Mouse (Mus musculus) fibroblast of lung, adult 2 months (primary cell): ENCODE measurements around the gene Gm10322.

Experiments
- DNase-seq: peaks from one replicate; pipeline ENCODE4 v3.0.0-alpha.2; 2011; ENCODE audit warnings: low read depth

Gm10322 gene

GRCm38 (mm10) chr10:59656799-59657198 is 40.9 kb downstream of the Gm10322 start:
- no peak for DNase-seq

- no peak for DNase-seq
Measured at GRCm38 (mm10) chr10:59664765-59665164, 48.9 kb downstream of the Gm10322 start.

GRCm38 (mm10) chr10:59665503-59666291 is 49.8 kb downstream of the Gm10322 start:
- DNase-seq, result no peak
